Mouse (Mus musculus) embryonic stem cell, embryonic (primary cell): ENCODE data around the gene C1qtnf5.

ENCODE experiments used
- CTCF ChIA-PET, 4 experiments: fragments of 300-600 bp in 2 of 4; fragments of 350-600 bp in 2 of 4; sonication (Branson Sonifier 250); formaldehyde crosslinking; loops; one replicate each; lab custom pipeline; 2022; ENCODE audit warnings: inconsistent platforms in 2 of 4; lab: Charles Lee
- POLR2A ChIA-PET, 4 experiments: fragments of 300-600 bp in 2 of 4; fragments of 350-600 bp in 2 of 4; sonication (Branson Sonifier 250); formaldehyde crosslinking; loops; one replicate each; lab custom pipeline; 2022; ENCODE audit warnings: antibody characterized with exemption in 4 of 4, inconsistent platforms in 1 of 4; lab: Charles Lee

Gene C1qtnf5

GRCm38 (mm10) chr9:44085741-44086665, 21.0 kb upstream of the C1qtnf5 start:
- ChIA-PET CTCF (interaction anchor here (0.7 to 7.2 kb wide), 17 partner anchors 8 to 124 kb away, joined by 3 to 48 read pairs (median 5); partner anchors contain the start of gene Usp2 (in 1 of the 4)), POLR2A (interaction anchor here (0.6 to 4.5 kb wide), 26 partner anchors 9 to 325 kb away, joined by 3 to 23 read pairs (median 4); partner anchors contain the start of genes Usp2 (in 2 of the 4), C2cd2l (in 1 of the 4), Cbl (in 1 of the 4) and H2afx (in 1 of the 4))

- POLR2A ChIA-PET = interaction anchor here (0.6 to 3.5 kb wide), 19 partner anchors 8 to 324 kb away, joined by 3 to 17 read pairs (median 3); partner anchors contain the start of genes C2cd2l (in 1 of the 4), Cbl (in 1 of the 4) and H2afx (in 1 of the 4)
These were observed 20.1 kb upstream of the C1qtnf5 start for GRCm38 (mm10) chr9:44086960-44087359.

GRCm38 (mm10) chr9:44087761-44088455, 19.1 kb upstream of the C1qtnf5 start:
- POLR2A ChIA-PET = interaction anchor here (0.5 to 3.5 kb wide), 21 partner anchors 8 to 980 kb away, joined by 3 to 17 read pairs (median 4); partner anchors contain the start of gene C2cd2l (in 1 of the 4)
- CTCF ChIA-PET = interaction anchor here (0.6 to 7.2 kb wide), 14 partner anchors 9 to 390 kb away, joined by 3 to 48 read pairs (median 6); no protein-coding TSS in a partner anchor

More at GRCm38 (mm10) chr9:44086960-44087359, 20.1 kb upstream of the C1qtnf5 start:
- CTCF ChIA-PET = interaction anchor here (0.9 to 7.2 kb wide), 9 partner anchors 9 to 391 kb away, joined by 3 to 48 read pairs (median 4); no protein-coding TSS in a partner anchor

GRCm38 (mm10) chr9:44088877-44089608, 18.0 kb upstream of the C1qtnf5 start:
- ChIA-PET CTCF (interaction anchor here in 3 of 4 experiments (0.5 to 7.2 kb wide), 10 partner anchors 10 to 257 kb away, joined by 3 to 48 read pairs (median 6); no protein-coding TSS in a partner anchor), POLR2A (interaction anchor here in 3 of 4 experiments (0.7 to 3.5 kb wide), 18 partner anchors 7 to 403 kb away, joined by 3 to 17 read pairs (median 4); partner anchors contain the start of genes H2afx (in 1 of the 3) and Usp2 (in 1 of the 3))

- ChIA-PET POLR2A (interaction anchor here (0.6 to 3.7 kb wide), 20 partner anchors 8 to 193 kb away, joined by 3 to 23 read pairs (median 3); partner anchors contain the start of genes C1qtnf5 (in 1 of the 4) and Usp2 (in 1 of the 4)), CTCF (interaction anchor here (0.5 to 7.3 kb wide), 84 partner anchors 8 to 766 kb away, joined by 3 to 97 read pairs (median 4); partner anchors contain the start of genes C1qtnf5 (in 2 of the 4), Usp2 (in 2 of the 4), Cbl (in 1 of the 4) and Gm49380 (in 1 of the 4))
These were observed 13.2 kb upstream of the C1qtnf5 start for GRCm38 (mm10) chr9:44093612-44094503.

- POLR2A ChIA-PET = interaction anchor here (0.6 to 3.7 kb wide), 15 partner anchors 9 to 192 kb away, joined by 3 to 23 read pairs (median 3); partner anchors contain the start of genes C1qtnf5 (in 1 of the 4) and Usp2 (in 1 of the 4)
These were observed 12.3 kb upstream of the C1qtnf5 start for GRCm38 (mm10) chr9:44094737-44095136.

GRCm38 (mm10) chr9:44095781-44096180, 11.3 kb upstream of the C1qtnf5 start:
- CTCF ChIA-PET = interaction anchor here (0.6 to 7.3 kb wide), 14 partner anchors 9 to 197 kb away, joined by 3 to 97 read pairs (median 4); partner anchors contain the start of gene C1qtnf5 (in 1 of the 4)

More at GRCm38 (mm10) chr9:44094737-44095136, 12.3 kb upstream of the C1qtnf5 start:
- CTCF ChIA-PET = interaction anchor here (0.5 to 7.3 kb wide), 79 partner anchors 7 to 767 kb away, joined by 3 to 97 read pairs (median 4); partner anchors contain the start of genes Usp2 (in 3 of the 4), C1qtnf5 (in 2 of the 4), Cbl (in 1 of the 4) and Ccdc153 (in 1 of the 4)

GRCm38 (mm10) chr9:44096536-44096935, 10.5 kb upstream of the C1qtnf5 start:
- ChIA-PET CTCF (interaction anchor here (0.6 to 7.3 kb wide), 17 partner anchors 10 to 1318 kb away, joined by 3 to 97 read pairs (median 5); no protein-coding TSS in a partner anchor), POLR2A (interaction anchor here (0.6 to 3.7 kb wide), 24 partner anchors 8 to 382 kb away, joined by 3 to 23 read pairs (median 4); partner anchors contain the start of genes C1qtnf5 (in 1 of the 4), H2afx (in 1 of the 4), Hmbs (in 1 of the 4) and Hyou1 (in 1 of the 4))

More at GRCm38 (mm10) chr9:44095781-44096180, 11.3 kb upstream of the C1qtnf5 start:
- POLR2A ChIA-PET = interaction anchor here (1.0 to 3.7 kb wide), 13 partner anchors 7 to 283 kb away, joined by 3 to 23 read pairs (median 5); partner anchors contain the start of genes H2afx (in 1 of the 4), Hmbs (in 1 of the 4) and Hyou1 (in 1 of the 4)

GRCm38 (mm10) chr9:44101490-44101889, 5.6 kb upstream of the C1qtnf5 start, which contains the start of gene Mfrp:
Gene Mfrp, plus strand, starts transcription at chr9:44101729.
- POLR2A ChIA-PET = no interaction called here
- CTCF ChIA-PET = interaction anchor here in 2 of 4 experiments (1.1 to 2.1 kb wide), 2 partner anchors 15 kb away, joined by 3 to 6 read pairs; no protein-coding TSS in a partner anchor

GRCm38 (mm10) chr9:44104881-44105280, 2.2 kb upstream of the C1qtnf5 start:
- POLR2A ChIA-PET = interaction anchor here in 2 of 4 experiments (1.5 to 1.9 kb wide), 2 partner anchors 9 to 11 kb away, joined by 3 to 6 read pairs; no protein-coding TSS in a partner anchor

GRCm38 (mm10) chr9:44105781-44106180, 1.3 kb upstream of the C1qtnf5 start:
- ChIA-PET CTCF (interaction anchor here in 2 of 4 experiments (1.0 to 5.6 kb wide), 4 partner anchors 13 to 29 kb away, joined by 3 to 27 read pairs (median 3); no protein-coding TSS in a partner anchor), POLR2A (interaction anchor here in 2 of 4 experiments (0.5 to 1.4 kb wide), 3 partner anchors 9 to 71 kb away, joined by 3 to 4 read pairs (median 3); no protein-coding TSS in a partner anchor)

More at GRCm38 (mm10) chr9:44104881-44105280, 2.2 kb upstream of the C1qtnf5 start:
- CTCF ChIA-PET = interaction anchor here in 3 of 4 experiments (0.5 to 5.6 kb wide), 5 partner anchors 11 to 241 kb away, joined by 3 to 27 read pairs (median 3); no protein-coding TSS in a partner anchor

- ChIA-PET CTCF (interaction anchor here in 2 of 4 experiments (1.0 to 5.6 kb wide), 6 partner anchors 12 to 30 kb away, joined by 3 to 27 read pairs (median 4); no protein-coding TSS in a partner anchor), POLR2A (interaction anchor here in 2 of 4 experiments (0.6 to 1.4 kb wide), 4 partner anchors 10 to 228 kb away, joined by 3 to 4 read pairs (median 3); partner anchors contain the start of gene H2afx (in 1 of the 2))
These were observed 863 bp upstream of the C1qtnf5 start for GRCm38 (mm10) chr9:44106182-44106581.

GRCm38 (mm10) chr9:44106596-44106995, 449 bp upstream of the C1qtnf5 start:
- CTCF ChIA-PET = interaction anchor here (0.5 to 5.6 kb wide), 14 partner anchors 9 to 325 kb away, joined by 3 to 27 read pairs (median 4); no protein-coding TSS in a partner anchor
- POLR2A ChIA-PET = interaction anchor here in 3 of 4 experiments (0.6 to 1.4 kb wide), 9 partner anchors 10 to 1856 kb away, joined by 3 to 6 read pairs (median 3); partner anchors contain the start of genes Abcg4 (in 1 of the 3) and H2afx (in 1 of the 3)
